Mouse (Mus musculus): ENCODE results near the gene Ciao1. TPM values are rescaled to one million over a fixed set of nuclear protein-coding genes. Genes with fewer than 3 reads are reported as not detected.

Gene Ciao1
- polyA plus RNA-seq (2014; fragmentation: Illumina TruSeq; extraction: RNeasy Lipid Tissue Mini Kit (QIAGEN cat#74804); ENCODE audit: low read depth, low replicate concordance) = 24.5 TPM

GRCm38 (mm10) chr2:127247592-127248333, at the start of gene Ciao1, which contains the start of gene Tmem127:
Ciao1 (minus strand) TSS chr2:127247816.
Tmem127 (plus strand) TSS chr2:127247908.

GRCm38 (mm10) chr2:127269491-127270299, 22.1 kb upstream of the Ciao1 start, which contains the start of gene Stard7:
Stard7 (plus strand) TSS chr2:127270218.

GRCm38 (mm10) chr2:127207547-127208451, 39.8 kb downstream of the Ciao1 start, which contains the start of the genes 1810024B03Rik and Snrnp200:
1810024B03Rik (minus strand) TSS chr2:127208280.
Snrnp200 (plus strand) TSS chr2:127208386.

Other genes starting within 250 kb of the Ciao1 start
- gene Ap4e1, start 239.1 kb downstream of the Ciao1 start, polyA plus RNA-seq (2014; fragmentation: Illumina TruSeq; extraction: RNeasy Lipid Tissue Mini Kit (QIAGEN cat#74804); ENCODE audit: low read depth, low replicate concordance) = 26.5 TPM
- gene Blvra, start 177.2 kb downstream of the Ciao1 start, polyA plus RNA-seq (2014; fragmentation: Illumina TruSeq; extraction: RNeasy Lipid Tissue Mini Kit (QIAGEN cat#74804); ENCODE audit: low read depth, low replicate concordance) = 19.1 TPM
- 12.3 TPM for gene Ncaph, start 113.9 kb downstream of the Ciao1 start, polyA plus RNA-seq (2014; fragmentation: Illumina TruSeq; extraction: RNeasy Lipid Tissue Mini Kit (QIAGEN cat#74804); ENCODE audit: low read depth, low replicate concordance)
- 1.2 TPM for gene Itpripl1, start 104.4 kb downstream of the Ciao1 start, polyA plus RNA-seq (2014; fragmentation: Illumina TruSeq; extraction: RNeasy Lipid Tissue Mini Kit (QIAGEN cat#74804); ENCODE audit: low read depth, low replicate concordance)
- gene 1810024B03Rik, start 39.5 kb downstream of the Ciao1 start, polyA plus RNA-seq (2014; fragmentation: Illumina TruSeq; extraction: RNeasy Lipid Tissue Mini Kit (QIAGEN cat#74804); ENCODE audit: low read depth, low replicate concordance) = 1.4 TPM
- gene Snrnp200, start 39.4 kb downstream of the Ciao1 start, polyA plus RNA-seq (2014; fragmentation: Illumina TruSeq; extraction: RNeasy Lipid Tissue Mini Kit (QIAGEN cat#74804); ENCODE audit: low read depth, low replicate concordance) = 27.1 TPM
- 73.6 TPM for gene Tmem127, start 92 bp upstream of the Ciao1 start, polyA plus RNA-seq (2014; fragmentation: Illumina TruSeq; extraction: RNeasy Lipid Tissue Mini Kit (QIAGEN cat#74804); ENCODE audit: low read depth, low replicate concordance)
- gene Stard7, start 22.4 kb upstream of the Ciao1 start, polyA plus RNA-seq (2014; fragmentation: Illumina TruSeq; extraction: RNeasy Lipid Tissue Mini Kit (QIAGEN cat#74804); ENCODE audit: low read depth, low replicate concordance) = 145 TPM
- 0.41 TPM for gene Dusp2, start 88.3 kb upstream of the Ciao1 start, polyA plus RNA-seq (2014; fragmentation: Illumina TruSeq; extraction: RNeasy Lipid Tissue Mini Kit (QIAGEN cat#74804); ENCODE audit: low read depth, low replicate concordance)
- not detected for gene Astl, start 90.8 kb upstream of the Ciao1 start, polyA plus RNA-seq (2014; fragmentation: Illumina TruSeq; extraction: RNeasy Lipid Tissue Mini Kit (QIAGEN cat#74804); ENCODE audit: low read depth, low replicate concordance)
- not detected for gene Adra2b, start 115.4 kb upstream of the Ciao1 start, polyA plus RNA-seq (2014; fragmentation: Illumina TruSeq; extraction: RNeasy Lipid Tissue Mini Kit (QIAGEN cat#74804); ENCODE audit: low read depth, low replicate concordance)
- not detected for gene Gpat2, start 177.4 kb upstream of the Ciao1 start, polyA plus RNA-seq (2014; fragmentation: Illumina TruSeq; extraction: RNeasy Lipid Tissue Mini Kit (QIAGEN cat#74804); ENCODE audit: low read depth, low replicate concordance)
- gene Fahd2a, start 196.7 kb upstream of the Ciao1 start, polyA plus RNA-seq (2014; fragmentation: Illumina TruSeq; extraction: RNeasy Lipid Tissue Mini Kit (QIAGEN cat#74804); ENCODE audit: low read depth, low replicate concordance) = 6.5 TPM

All from sigmoid colon, adult 10 weeks (tissue).